Mouse (Mus musculus) embryo, embryonic 10.5 days (tissue): ENCODE data around the gene Sugt1.

Source experiments
- DNase-seq: peaks from one replicate; pipeline ENCODE4 v3.0.0-alpha.2; 2015; ENCODE audit warnings: low spot score

Sugt1 gene

DNA sequence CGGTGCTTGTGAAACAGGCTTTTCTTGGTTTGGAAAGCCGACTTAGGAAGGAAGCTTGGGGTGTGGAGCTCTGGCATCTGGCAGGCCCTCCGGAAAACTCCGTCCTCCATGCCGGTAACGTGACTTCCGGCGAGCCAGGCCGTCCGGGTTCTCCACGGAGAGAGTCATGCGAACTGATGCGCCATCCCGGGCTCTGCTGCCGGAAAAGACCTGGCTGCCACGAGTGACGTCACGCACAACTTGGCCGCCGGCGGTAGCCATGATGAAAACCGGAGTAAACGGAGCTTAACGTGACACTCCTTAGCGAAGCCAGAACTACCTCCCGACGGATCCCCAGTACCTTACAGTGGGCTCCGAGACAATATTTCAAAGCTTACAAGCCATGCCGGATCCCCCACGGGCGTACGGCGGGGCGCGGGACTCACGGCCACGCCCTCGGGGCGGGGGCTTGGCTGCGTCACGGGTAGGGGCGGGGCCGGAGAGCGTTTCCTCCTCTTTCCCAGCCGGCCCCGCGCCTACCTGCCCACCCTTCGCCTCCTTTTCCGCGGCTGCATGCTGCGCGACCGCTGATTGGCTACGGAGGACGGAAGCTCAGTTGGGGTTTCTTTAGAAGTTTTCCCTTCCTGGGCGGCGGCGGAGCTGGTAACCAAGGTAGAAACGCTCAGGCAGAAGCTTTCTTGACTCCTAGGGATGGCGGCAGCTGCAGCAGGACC, at the start of gene Sugt1:
Sugt1 (plus strand) TSS at position 553 of the 713 bp plus-strand sequence.
- peak; percentile 96 for DNase-seq

DNA sequence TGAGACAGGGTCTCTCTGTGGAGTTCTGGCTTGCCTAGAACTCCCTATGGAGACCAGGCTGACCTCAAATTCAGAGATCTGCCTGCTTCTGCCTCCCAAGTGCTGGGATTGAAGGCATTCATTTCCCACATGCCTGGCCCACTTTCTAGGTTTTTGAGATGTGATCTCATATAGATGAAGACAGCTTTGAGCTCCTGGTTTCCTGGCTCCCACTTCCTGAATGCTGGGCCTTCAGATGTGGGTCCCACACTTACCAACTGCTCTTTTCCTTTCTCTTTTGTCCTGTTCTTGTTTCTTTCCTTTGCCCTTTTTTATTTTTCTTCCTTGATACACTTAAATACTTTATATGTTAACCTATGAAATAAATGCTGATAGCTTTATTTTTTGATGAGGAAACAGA, 49.6 kb upstream of the Sugt1 start:
- no peak for DNase-seq

DNA sequence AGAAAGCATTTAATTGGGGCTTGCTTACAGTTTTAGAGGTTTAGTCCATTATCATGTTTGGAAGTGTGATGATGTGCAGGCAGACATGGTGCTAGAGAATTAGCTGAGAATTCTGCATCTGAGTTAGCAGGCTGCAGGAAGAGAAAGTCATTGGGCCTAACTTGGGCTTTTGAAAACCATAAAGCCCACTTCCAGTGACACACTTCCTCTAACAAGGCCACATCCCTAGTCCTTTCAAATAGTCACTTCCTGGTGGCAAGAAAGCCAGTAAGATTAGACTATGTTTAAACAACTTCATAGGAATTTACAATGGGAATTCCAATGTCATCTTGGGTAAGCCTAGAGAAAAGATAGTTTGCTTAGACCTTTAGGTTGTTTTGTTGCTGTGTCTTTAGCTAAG, 45.9 kb upstream of the Sugt1 start:
- no peak for DNase-seq

DNA sequence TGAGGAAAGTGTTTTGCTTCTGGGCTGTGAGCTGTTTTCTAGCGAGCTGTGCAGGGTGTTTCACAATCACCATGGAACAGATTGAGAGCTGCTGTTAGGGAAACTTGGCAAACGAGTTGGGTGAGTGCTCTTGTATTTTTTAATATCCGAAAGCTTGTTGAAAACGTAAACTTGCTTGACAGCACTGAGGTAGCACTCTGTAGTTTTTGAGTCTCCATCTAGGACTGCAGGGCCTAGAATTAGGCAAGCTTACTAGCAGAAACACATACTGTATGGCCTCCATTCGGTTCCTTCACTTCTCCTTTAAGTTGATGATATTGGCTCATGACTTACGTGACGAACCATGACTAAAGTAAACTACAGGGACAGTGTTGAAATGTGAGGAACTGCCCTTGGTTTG, 38.1 kb upstream of the Sugt1 start:
- no peak for DNase-seq

DNA sequence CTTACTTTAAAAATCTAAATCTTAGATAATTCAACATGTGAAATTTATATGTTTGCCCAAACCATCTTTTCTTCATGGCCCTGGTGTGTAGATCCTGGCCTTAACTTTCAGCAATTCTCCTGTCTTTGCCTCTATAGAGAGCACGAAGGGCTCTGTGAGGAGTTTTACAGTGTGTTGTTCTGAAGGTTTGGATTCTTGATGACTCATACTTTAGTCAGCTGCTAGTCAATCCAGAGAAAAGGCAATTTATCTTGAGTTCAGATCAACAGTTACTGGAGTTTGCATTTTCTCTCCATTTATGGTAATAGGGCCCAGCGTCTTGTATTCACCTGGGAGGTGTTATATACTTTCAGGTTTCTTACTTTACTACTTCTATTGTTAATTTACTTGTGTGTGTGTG, 35.6 kb upstream of the Sugt1 start:
- no peak for DNase-seq

DNA sequence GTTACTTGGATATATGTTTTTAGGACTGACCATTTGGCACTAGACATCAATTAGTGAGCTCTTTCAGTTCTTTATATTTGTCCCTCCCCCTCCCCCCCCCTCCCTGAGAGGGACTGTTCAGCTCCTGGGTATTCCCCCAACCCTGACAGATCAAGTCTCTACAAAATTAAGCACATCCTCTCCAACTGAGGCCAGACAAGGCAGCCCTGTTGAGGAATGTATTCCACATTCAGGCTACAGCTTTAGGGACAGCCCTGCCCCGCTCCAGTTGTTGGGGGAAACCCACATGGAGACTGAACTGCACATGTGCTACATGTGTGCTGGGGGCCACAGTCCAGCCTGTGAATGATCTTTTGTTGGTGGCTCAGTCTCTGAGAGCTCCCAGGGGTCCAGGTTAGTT, 34.6 kb upstream of the Sugt1 start:
- DNase-seq: no peak

DNA sequence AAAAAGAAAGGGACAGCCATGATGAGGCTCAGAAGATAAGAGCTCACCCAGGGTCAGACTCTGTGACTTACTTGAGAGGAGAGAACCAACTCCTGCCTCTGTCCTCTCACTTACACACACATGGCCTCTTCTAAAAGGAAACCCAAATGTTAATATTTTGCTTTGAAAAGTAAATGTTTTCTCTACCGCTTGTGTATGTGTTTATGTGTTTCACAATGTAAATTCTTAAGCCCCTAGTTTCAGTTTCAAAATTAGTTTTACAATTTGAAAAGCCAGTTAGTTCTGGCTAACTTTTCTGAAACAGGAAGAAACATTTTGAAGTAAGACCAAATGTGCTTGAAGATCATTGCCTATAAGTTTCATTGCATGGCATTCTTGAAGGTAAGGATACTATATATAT, 29.7 kb upstream of the Sugt1 start:
- DNase-seq: no peak

DNA sequence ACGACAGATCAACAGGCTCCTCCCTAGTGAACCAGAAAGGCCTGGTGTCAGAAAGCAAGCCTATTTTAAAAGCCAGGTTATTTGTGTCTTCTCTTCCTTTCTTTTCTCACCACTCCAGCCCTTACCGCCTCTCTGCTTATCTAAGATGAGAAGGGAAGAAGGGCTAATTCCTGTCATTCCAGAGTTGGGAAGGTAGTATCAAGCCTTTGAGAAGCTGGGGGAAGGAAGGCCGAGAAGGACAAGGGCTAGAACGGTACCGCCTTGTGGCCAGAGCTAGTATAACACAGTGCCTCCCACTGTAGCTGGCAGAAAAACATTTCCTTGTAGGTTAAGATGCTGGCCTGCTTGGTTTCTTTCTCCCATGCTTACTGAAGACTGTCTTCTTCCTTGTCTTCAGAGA, 24.7 kb upstream of the Sugt1 start:
- DNase-seq: peak; percentile 72

DNA sequence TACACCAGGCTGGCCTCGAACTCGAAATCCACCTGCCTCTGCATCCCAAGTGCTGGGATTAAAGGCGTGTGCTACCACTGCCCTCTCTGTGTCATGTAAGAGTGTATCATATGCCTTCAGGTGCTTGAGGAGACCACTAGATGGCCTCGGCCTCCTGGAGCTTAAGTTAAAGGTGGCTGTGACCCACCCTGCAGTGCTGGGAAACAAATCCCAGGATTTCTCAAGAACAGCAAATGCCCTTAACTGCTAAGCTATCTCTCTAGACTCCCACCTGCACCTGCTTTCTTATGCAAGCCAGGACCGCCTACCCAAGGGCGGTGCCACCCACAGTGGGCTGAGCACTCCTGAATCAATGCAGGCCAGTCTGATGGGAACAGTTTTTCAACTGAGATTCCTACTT, 22.7 kb upstream of the Sugt1 start:
- DNase-seq: peak; percentile 25

DNA sequence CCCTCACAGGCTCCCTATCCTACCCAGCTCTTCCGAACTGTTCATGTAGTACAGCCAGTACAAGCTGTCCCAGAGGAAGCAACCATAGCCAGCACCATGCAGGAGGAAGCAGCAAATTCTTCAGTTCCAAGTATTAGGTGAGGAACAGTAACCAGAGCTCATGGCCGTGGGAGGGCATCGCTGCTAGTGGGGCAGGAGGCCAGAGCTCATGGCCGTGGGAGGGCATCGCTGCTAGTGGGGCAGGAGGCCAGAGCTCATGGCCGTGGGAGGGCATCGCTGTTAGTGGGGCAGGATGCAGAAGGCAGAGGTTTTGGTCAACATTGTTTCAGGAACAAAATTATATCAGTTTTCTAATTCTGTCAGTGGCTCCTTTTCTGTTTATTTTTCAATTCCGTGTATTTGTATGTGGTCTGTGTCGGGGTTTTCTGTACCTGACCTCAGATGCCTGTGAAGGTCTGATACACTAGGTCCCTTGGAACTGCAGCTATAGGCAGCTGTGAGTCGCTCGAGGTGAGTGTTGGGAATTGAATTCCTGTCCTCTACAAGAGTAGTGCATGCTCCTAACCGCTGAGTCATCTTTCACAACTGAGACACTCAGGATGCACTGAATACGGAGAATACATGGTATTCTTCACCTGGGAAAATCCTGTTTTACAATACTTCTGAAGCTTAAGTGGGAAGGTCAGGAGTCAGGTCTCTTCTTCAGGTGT, 13.9 kb upstream of the Sugt1 start:
- no peak for DNase-seq

DNA sequence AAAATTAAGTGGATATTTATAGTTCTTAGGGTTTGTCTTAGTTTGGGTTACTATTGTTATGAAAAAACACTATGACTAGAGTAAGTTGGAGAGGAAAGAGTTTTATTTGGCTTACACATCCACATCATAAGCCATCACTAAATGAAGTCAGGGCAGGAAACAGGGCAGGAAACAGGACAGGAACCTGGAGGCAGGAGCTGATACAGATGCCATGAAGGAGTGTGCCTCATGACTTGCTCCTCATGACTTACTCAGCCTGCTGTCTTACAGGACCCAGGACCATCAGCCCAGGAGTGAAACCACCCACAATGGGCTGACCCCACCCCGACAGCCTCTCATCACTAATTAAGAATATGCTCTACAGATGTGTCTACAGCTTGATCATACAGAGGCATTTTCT, 13.1 kb upstream of the Sugt1 start:
- DNase-seq: no peak

DNA sequence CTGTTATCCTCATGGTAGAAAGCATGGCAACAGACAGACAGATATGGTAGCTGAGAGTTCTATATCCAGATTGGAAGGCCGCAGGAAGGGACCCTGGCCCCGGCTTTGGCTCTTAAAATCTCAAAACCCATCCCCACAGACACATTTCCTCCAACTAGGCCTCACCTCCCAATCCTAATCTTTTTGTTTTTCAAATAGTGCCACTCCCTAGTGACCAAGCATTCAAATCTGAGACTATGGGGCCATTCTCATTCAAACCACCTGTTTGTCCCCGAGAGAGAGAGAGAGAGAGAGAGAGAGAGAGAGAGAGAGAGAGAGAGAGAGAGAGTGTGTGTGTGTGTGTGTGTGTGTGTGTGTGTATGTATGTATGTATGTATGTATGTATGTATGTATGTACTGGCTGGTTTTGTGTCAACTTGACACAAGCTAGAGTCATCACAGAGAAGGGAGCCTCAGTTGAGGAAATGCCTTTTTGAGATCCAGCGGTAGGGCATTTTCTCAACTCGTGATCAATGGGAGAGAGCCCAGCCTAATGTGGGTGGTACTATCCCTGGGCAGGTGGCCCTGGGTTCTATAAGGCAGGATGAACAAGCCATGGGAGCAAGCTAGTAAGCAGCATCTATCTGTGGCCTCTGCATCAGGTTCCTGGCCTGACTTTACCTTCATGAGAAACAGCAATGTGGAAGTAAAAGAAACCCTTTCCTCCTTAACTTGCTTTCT, 3.8 kb upstream of the Sugt1 start:
- no peak for DNase-seq

DNA sequence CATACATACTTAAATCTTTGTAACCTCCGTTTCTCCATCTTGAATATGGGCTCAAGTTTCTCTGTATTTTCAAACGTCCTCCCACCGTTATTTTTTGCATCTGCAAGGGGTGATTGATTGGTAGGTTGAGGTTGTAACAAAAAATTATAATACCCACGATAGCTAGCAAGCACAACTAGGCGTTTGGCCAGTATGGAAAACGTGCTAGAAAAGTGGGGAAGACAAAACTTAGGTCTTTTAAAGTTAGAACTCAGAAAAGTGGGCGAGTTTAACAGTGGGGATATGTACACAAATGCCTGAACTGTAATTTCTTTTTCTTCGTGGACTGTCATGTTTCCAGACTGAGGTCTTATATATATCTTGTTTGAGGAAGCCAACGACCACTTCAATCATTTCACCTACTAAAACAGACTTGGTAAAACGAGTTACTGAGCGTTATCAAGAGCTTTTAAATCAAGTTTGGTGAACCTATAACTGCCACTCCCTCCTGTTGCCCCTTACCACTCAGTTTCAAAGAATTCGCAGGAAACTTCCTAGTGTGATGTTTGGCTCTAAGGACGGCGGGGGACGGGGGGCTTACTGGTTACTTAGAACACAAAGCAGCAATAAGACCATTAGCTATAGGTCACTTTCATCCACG, 872 bp upstream of the Sugt1 start:
- DNase-seq: no peak

DNA sequence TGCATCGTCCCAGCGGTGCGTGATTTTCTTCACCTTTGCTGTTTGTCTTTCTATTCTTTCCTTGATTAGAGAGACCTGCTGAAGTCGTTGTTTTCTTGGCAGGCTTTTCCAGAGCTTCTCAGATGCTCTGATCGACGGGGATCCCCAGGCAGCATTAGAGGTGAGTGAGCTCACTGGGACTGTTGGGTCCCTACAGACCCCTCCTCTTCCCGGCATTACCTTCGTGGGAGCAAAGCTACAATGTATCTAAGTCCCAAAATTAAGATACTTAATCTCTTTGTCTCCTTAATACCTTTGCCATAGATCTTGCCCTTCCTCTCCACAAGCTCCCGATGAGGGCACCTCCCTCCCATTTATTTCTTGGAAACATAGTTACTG, 350 bp downstream of the Sugt1 start:
- no peak for DNase-seq

DNA sequence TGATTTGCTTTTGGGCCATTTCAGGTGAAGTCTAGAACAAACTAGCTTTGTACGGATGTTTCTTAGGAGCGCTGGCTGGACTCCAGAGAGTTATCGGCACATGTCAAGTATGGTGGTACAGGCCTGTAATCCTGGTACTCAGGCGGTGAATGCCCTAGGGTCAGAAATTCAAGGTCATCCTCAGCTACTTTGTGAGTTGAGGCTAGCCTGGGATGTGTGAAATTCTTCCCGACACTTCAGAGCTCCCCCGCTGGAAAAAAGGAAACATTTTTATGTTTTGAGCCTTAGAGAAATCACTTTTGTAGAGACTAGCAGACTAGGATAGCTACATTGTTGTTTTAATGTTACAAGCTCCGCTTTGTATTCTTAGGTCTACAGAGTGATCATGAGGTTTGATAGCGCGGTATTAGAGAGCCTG, 1.1 kb downstream of the Sugt1 start:
- DNase-seq: no peak

DNA sequence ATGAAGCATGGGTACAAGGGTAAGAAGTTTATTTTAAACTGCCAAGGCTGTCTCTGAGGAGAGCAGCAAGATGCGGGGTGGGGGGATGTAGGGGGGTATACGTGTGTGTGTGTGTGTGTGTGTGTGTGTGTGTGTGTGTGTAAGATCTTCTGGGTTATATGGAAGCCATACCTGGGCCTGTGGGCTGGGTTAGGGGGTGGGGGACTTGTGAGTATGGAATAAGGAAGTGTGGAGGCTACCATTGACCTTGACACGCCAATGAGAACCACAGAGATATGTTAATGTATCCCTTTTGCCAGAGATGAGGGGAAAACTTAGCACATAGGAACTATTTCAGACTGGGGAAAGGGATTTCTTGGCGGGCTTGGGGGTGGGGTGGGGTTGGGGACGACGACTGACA, 1.9 kb downstream of the Sugt1 start:
- no peak for DNase-seq

DNA sequence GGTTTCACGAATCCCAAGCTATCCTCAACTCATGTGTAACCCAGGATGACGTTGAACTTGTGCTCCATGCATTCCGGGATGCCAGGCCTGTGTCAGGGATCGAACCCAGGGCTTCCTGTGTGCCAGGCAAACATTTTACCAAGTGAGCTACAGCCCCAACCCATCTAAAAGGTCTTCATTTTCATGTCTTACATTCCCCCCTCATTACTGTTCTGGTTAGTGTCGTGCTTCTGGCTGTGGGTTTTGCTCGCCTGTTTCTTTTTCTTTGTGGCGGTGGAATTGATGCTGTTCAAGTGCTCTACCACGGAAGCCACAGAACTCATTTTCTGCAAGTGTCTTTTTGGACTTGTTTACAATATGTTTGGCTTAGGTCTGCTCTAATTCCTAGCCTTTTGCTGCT, 3.4 kb downstream of the Sugt1 start:
- DNase-seq: no peak

DNA sequence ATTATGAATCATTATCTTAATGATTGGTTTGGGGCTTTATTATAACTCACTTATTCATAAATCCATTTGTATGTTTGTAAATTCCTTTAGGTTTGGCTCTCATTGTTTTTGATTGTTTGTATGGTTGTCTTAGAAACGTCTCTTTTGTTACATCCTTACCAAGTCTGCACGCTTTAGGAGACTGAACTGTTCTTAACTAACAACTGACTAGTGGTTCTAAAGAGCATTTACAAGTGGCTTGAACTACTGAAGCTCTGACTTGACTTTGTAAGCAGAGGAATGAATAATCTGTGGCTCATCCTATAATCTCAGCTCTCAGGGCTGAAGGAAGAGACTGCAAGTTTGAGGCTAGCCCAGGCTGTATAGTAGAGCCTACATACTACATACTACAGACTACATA, 4.1 kb downstream of the Sugt1 start:
- DNase-seq: no peak

DNA sequence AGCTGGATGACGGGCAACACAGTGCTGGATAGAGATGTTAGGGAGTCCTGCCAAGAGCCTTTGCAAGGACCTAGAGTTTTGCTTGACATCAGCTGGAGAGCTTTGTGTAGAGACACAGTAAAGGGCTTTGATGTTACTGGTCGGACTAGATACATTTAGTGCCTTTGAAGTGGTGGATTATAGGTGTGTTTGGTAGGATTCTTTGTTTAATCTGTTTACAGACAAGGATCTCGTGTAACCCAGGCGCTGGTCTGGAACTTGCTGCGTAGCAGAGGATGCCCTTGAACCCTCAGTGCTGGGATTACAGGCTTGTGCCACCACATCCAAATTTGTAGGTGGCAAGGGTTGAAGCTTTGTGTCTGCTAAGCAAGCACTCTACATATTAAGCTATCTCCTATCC, 6.6 kb downstream of the Sugt1 start:
- DNase-seq: no peak

DNA sequence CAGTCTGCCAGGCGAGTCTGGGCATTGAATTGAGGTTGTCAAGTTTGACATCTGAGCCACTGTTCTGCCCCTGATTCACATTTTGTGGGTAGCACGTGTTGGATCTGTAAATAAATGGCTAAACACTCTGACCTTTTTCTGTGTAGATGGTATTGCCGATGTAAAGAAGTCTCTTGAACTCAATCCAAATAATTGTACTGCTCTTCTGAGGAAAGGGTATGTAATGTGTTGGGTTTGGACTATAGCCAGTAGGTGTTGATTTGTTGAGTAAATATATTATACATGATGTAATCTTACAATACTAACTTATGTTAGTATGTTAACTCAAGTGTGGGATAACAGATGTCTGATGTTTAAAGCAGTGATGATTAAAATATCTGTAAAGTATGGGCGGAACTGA, 9.1 kb downstream of the Sugt1 start:
- no peak for DNase-seq

DNA sequence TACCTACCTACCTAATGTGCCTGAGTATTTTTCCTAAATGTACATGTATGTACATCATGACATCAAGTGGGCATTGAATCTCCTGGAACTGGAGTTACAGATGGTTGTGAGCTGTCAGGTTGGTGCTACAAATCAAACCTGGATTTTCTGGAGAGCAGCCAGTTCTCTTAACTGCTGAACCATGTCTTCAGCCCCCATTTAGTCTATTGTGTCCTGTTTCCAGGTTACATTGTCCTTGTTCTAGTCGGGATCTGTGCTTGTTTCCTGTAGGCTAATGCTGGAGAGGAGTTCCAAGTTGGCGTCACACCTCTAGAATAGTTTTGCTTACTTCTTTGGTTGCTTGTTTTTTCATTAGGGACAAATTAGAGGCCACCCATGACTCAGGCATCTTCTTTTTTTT, 18.4 kb downstream of the Sugt1 start:
- no peak for DNase-seq

DNA sequence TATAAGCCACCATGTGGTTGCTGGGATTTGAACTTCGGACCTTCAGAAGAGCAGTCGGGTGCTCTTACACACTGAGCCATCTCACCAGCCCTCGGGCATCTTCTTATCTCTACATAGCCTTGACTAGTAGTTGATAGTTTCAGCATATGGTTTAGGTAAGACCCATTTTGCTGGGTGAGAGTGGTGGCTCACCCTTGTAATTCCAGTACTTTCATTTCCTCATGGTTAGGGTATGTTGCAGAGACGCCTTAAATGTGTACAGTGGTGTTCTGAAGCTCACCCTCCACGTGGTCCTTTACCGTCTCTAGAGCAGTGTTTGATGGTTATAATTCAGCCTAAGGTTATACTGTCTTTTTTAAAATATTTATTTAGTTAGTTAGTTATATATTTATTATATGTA, 18.9 kb downstream of the Sugt1 start:
- no peak for DNase-seq

DNA sequence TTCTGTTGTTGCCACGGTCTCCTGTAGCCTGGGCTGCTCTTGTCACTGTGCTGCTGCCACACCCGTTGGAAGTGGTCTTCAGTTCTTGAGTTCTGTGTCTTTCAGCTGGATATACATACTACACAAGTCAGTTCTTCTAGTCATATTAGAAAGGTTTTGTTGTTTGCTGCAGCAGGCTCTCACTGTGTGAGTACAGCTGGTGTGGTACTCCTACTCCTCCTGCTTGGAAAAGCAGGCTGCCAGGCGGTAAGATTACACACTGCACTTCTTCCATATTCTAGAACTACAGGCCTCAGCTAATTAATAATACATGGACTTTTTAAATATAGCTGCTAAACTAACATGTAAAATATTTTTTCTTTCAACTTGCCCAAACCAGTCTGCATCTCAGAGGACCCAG, 19.4 kb downstream of the Sugt1 start:
- DNase-seq: no peak
